Mouse (Mus musculus) hindbrain, embryonic 15.5 days (tissue): ENCODE measurements around the gene Gfer. TPM values are rescaled to one million over a fixed set of nuclear protein-coding genes. Genes with fewer than 3 reads are reported as not detected.

ENCODE experiments used
- polyA plus RNA-seq: library from polyadenylated mRNA; unstranded; fragments of >200 nt; fragmentation: Nextera tagmentation; extraction: Ambion mirVana; gene quantifications from 2 replicates; pipeline ENCODE4 v1.2.1, GENCODE M21; 2015

Gene Gfer
- polyA plus RNA-seq, 1 experiment from 2014 or later, result 36.5 TPM

Other genes starting within 250 kb of the Gfer start
- gene E4f1, start 225.8 kb downstream of the Gfer start, polyA plus RNA-seq, result 46.7 and 50.5 TPM in 2 replicates
- gene Pgp, start 225.8 kb downstream of the Gfer start, polyA plus RNA-seq, result 72.6 and 75.6 TPM in 2 replicates
- gene Bricd5, start 222.3 kb downstream of the Gfer start, polyA plus RNA-seq, result 0.34 and 0.77 TPM in 2 replicates
- gene Mlst8, start 217.1 kb downstream of the Gfer start, polyA plus RNA-seq, result 35.4 and 36.0 TPM in 2 replicates
- gene Caskin1, start 207.6 kb downstream of the Gfer start, polyA plus RNA-seq, result 51.4 and 55.0 TPM in 2 replicates
- 88.7 and 91.0 TPM in 2 replicates for gene Traf7, start 168.2 kb downstream of the Gfer start, polyA plus RNA-seq
- gene Rab26, start 161.9 kb downstream of the Gfer start, polyA plus RNA-seq, result 6.3 and 8.2 TPM in 2 replicates
- 22.6 and 30.3 TPM in 2 replicates for gene Pkd1, start 146.3 kb downstream of the Gfer start, polyA plus RNA-seq
- 71.7 and 81.0 TPM in 2 replicates for gene Tsc2, start 63.5 kb downstream of the Gfer start, polyA plus RNA-seq
- gene Nthl1, start 63.5 kb downstream of the Gfer start, polyA plus RNA-seq, result 11.4 and 11.6 TPM in 2 replicates
- gene Slc9a3r2, start 45.8 kb downstream of the Gfer start, polyA plus RNA-seq, result 55.5 and 57.0 TPM in 2 replicates
- 0.31 and 0.54 TPM in 2 replicates for gene Npw, start 37.7 kb downstream of the Gfer start, polyA plus RNA-seq
- gene Zfp598, start 26.5 kb downstream of the Gfer start, polyA plus RNA-seq, result 20.6 and 24.5 TPM in 2 replicates
- gene Syngr3, start 6.2 kb downstream of the Gfer start, polyA plus RNA-seq, result 234 and 241 TPM in 2 replicates
- 1.5 and 2.3 TPM in 2 replicates for gene Noxo1, start 78 bp upstream of the Gfer start, polyA plus RNA-seq
- 64.2 and 64.9 TPM in 2 replicates for gene Tbl3, start 11.5 kb upstream of the Gfer start, polyA plus RNA-seq
- not detected in 2 replicates for gene Rnf151, start 21.9 kb upstream of the Gfer start, polyA plus RNA-seq
- gene Rps2, start 22.0 kb upstream of the Gfer start, polyA plus RNA-seq, result 753 and 774 TPM in 2 replicates
- gene Ndufb10, start 28.3 kb upstream of the Gfer start, polyA plus RNA-seq, result 290 TPM in 2 replicates
- 0.22 TPM in 1 of 2 replicates, not detected in the other for gene Rpl3l, start 31.7 kb upstream of the Gfer start, polyA plus RNA-seq
- gene Msrb1, start 40.5 kb upstream of the Gfer start, polyA plus RNA-seq, result 19.4 and 20.8 TPM in 2 replicates
- gene Hs3st6, start 56.8 kb upstream of the Gfer start, polyA plus RNA-seq, result 0.30 and 0.33 TPM in 2 replicates
- gene Meiob, start 108.1 kb upstream of the Gfer start, polyA plus RNA-seq, result not detected in 2 replicates
- 71.8 and 72.1 TPM in 2 replicates for gene Hagh, start 144.0 kb upstream of the Gfer start, polyA plus RNA-seq
- 20.5 and 20.7 TPM in 2 replicates for gene Fahd1, start 154.2 kb upstream of the Gfer start, polyA plus RNA-seq
- 0.12 and 0.24 TPM in 2 replicates for gene Igfals, start 169.8 kb upstream of the Gfer start, polyA plus RNA-seq
- gene Nubp2, start 190.2 kb upstream of the Gfer start, polyA plus RNA-seq, result 62.7 and 65.2 TPM in 2 replicates
- gene Spsb3, start 190.5 kb upstream of the Gfer start, polyA plus RNA-seq, result 78.5 and 87.6 TPM in 2 replicates
- 27.0 and 30.5 TPM in 2 replicates for gene Eme2, start 198.9 kb upstream of the Gfer start, polyA plus RNA-seq
- 80.1 and 82.3 TPM in 2 replicates for gene Mrps34, start 199.0 kb upstream of the Gfer start, polyA plus RNA-seq
- 81.6 and 85.5 TPM in 2 replicates for gene Nme3, start 200.3 kb upstream of the Gfer start, polyA plus RNA-seq
- 92.2 and 101 TPM in 2 replicates for gene Mapk8ip3, start 240.8 kb upstream of the Gfer start, polyA plus RNA-seq